Mouse (Mus musculus) hindbrain, embryonic 16.5 days (tissue): ENCODE data around the gene Pde6b. TPM values are rescaled to one million over a fixed set of nuclear protein-coding genes. Genes with fewer than 3 reads are reported as not detected.

Experiments
- ATAC-seq: fragments of 200-750 bp; cut with Nextera tagmentation; 2 replicates; pipeline ENCODE4 v1.8.0; 2017; ENCODE audit warnings: moderate TSS enrichment, moderate library complexity
- H3K27ac ChIP-seq: fragments of 300-500 bp; sonication (generic); 2 replicates; pipeline ENCODE4 v1.5.1; 2014; ENCODE audit warnings: low read depth, mild to moderate bottlenecking, control low read depth, low read length, moderate library complexity
- H3K27me3 ChIP-seq: fragments of 300-500 bp; sonication (generic); replicated peaks from 2 replicates; pipeline ENCODE4 v1.6.1; 2014; ENCODE audit warnings: low read length; ENCODE audit not compliant: control insufficient read depth, insufficient read depth
- H3K36me3 ChIP-seq: fragments of 300-500 bp; sonication (generic); 2 replicates; pipeline ENCODE4 v1.6.1; 2014; ENCODE audit warnings: mild to moderate bottlenecking, low read length, moderate library complexity, mixed read lengths; ENCODE audit not compliant: control insufficient read depth, insufficient read depth
- H3K4me1 ChIP-seq: fragments of 300-500 bp; sonication (generic); 2 replicates; pipeline ENCODE4 v1.6.1; 2014; ENCODE audit warnings: low read depth, low read length; ENCODE audit not compliant: control insufficient read depth, insufficient read depth
- H3K4me2 ChIP-seq: fragments of 300-500 bp; sonication (generic); 2 replicates; pipeline ENCODE4 v1.6.1; 2014; ENCODE audit warnings: mild to moderate bottlenecking, low read length, control low read depth, moderate library complexity
- H3K4me3 ChIP-seq: fragments of 300-500 bp; sonication (generic); 2 replicates; pipeline ENCODE4 v1.5.1; 2014; ENCODE audit warnings: mild to moderate bottlenecking, low read length, control low read depth, moderate library complexity
- H3K9ac ChIP-seq: fragments of 300-500 bp; sonication (generic); 2 replicates; pipeline ENCODE4 v1.6.1; 2014; ENCODE audit warnings: low read depth, mild to moderate bottlenecking, control low read depth, low read length, moderate library complexity
- H3K9me3 ChIP-seq: fragments of 300-500 bp; sonication (generic); 2 replicates; pipeline ENCODE4 v1.6.1; 2014; ENCODE audit warnings: mild to moderate bottlenecking, low read length, moderate library complexity; ENCODE audit not compliant: control insufficient read depth
- WGBS: fragments of 180-500 bp; shearing (Covaris S2); extraction: QIAGEN DNeasy Blood & Tissue Kit; methylation state at CpG from one replicate; pipeline ENCODE4 v1.1.7; 2014; 5-methylcytosine and 5-hydroxymethylcytosine counted together
- polyA plus RNA-seq: library from polyadenylated mRNA; unstranded; fragments of >200 nt; fragmentation: Nextera tagmentation; extraction: Ambion mirVana; gene quantifications from 2 replicates; pipeline ENCODE4 v1.2.1, GENCODE M21; 2015

Gene Pde6b
- polyA plus RNA-seq, 1 experiment from 2014 or later, result not detected

- H3K9me3 ChIP-seq, result no peaks in the 10 kb centered on the region
- H3K36me3 ChIP-seq, result no peaks in the 10 kb centered on the region
- H3K27ac ChIP-seq, result no peak overlapping the region
- WGBS, result 74% methylated on average over 1 of the region's 1 CpGs
- ATAC-seq, result no peak
- no peak overlapping the region for H3K4me3 ChIP-seq
- no peak overlapping the region for H3K4me2 ChIP-seq
- no peak overlapping the region for H3K9ac ChIP-seq
- peaks cover 15% of the 10 kb centered on the region for H3K27me3 ChIP-seq
- H3K4me1 ChIP-seq, result no peaks in the 10 kb centered on the region
These were observed 12.1 kb upstream of the Pde6b start for GRCm38 (mm10) chr5:108376059-108376458.

- H3K4me1 ChIP-seq, result no peaks in the 10 kb centered on the region
- H3K36me3 ChIP-seq, result no peaks in the 10 kb centered on the region
- no peak for ATAC-seq
- 83% methylated on average over 4 of the region's 4 CpGs for WGBS
- no peak overlapping the region for H3K4me2 ChIP-seq
- no peak overlapping the region for H3K27ac ChIP-seq
- 0 out of 2 replicates have a peak, but pooled peaks cover 2% of the 10 kb centered on the region for H3K9me3 ChIP-seq
- no peak overlapping the region for H3K9ac ChIP-seq
- H3K27me3 ChIP-seq, result no peaks in the 10 kb centered on the region; the same call in 1 of the 2 replicates
- H3K4me3 ChIP-seq, result no peak overlapping the region
These were observed 9.8 kb upstream of the Pde6b start for GRCm38 (mm10) chr5:108378346-108378745.

GRCm38 (mm10) chr5:108385632-108386031 is 2.6 kb upstream of the Pde6b start:
- H3K36me3 ChIP-seq, result no peaks in the 10 kb centered on the region
- no peak overlapping the region for H3K4me2 ChIP-seq
- H3K9me3 ChIP-seq, result 0 out of 2 replicates have a peak, but pooled peaks cover 2% of the 10 kb centered on the region
- no peak for ATAC-seq
- no peak overlapping the region for H3K27ac ChIP-seq
- H3K9ac ChIP-seq, result no peak overlapping the region
- H3K27me3 ChIP-seq, result no peaks in the 10 kb centered on the region
- H3K4me3 ChIP-seq, result no peak overlapping the region
- H3K4me1 ChIP-seq, result no peaks in the 10 kb centered on the region
- 78% methylated on average over 2 of the region's 2 CpGs for WGBS

GRCm38 (mm10) chr5:108386449-108386848 is 1.7 kb upstream of the Pde6b start:
- H3K36me3 ChIP-seq, result no peaks in the 10 kb centered on the region
- no peak for ATAC-seq
- no peak overlapping the region for H3K27ac ChIP-seq
- H3K27me3 ChIP-seq, result no peaks in the 10 kb centered on the region
- no peaks in the 10 kb centered on the region for H3K4me1 ChIP-seq
- no peak overlapping the region for H3K9ac ChIP-seq
- no peak overlapping the region for H3K4me2 ChIP-seq
- 63% methylated on average over 4 of the region's 4 CpGs for WGBS
- H3K9me3 ChIP-seq, result 0 out of 2 replicates have a peak, but pooled peaks cover 2% of the 10 kb centered on the region
- H3K4me3 ChIP-seq, result no peak overlapping the region

GRCm38 (mm10) chr5:108389744-108390143 is 1.6 kb downstream of the Pde6b start:
- ATAC-seq, result no peak
- Histone ChIP-seq H3K9ac (no peak overlapping the region), H3K4me1 (no peaks in the 10 kb centered on the region), H3K4me3 (no peak overlapping the region), H3K36me3 (no peaks in the 10 kb centered on the region), H3K9me3 (no peaks in the 10 kb centered on the region), H3K27me3 (no peaks in the 10 kb centered on the region), H3K27ac (no peak overlapping the region), H3K4me2 (no peak overlapping the region)
- WGBS, result 68% methylated on average over 3 of the region's 3 CpGs

GRCm38 (mm10) chr5:108403453-108403852 is 15.3 kb downstream of the Pde6b start:
- Histone ChIP-seq H3K9me3 (no peaks in the 10 kb centered on the region), H3K4me3 (no peak overlapping the region), H3K27ac (no peak overlapping the region), H3K4me1 (no peaks in the 10 kb centered on the region), H3K4me2 (no peak overlapping the region), H3K27me3 (no peaks in the 10 kb centered on the region), H3K9ac (no peak overlapping the region), H3K36me3 (no peaks in the 10 kb centered on the region)
- ATAC-seq, result no peak
- WGBS, result 78% methylated on average over 4 of the region's 4 CpGs

GRCm38 (mm10) chr5:108405460-108405859 is 17.3 kb downstream of the Pde6b start:
- no peak for ATAC-seq
- Histone ChIP-seq H3K27me3 (no peaks in the 10 kb centered on the region), H3K27ac (no peak overlapping the region), H3K4me1 (no peaks in the 10 kb centered on the region), H3K4me2 (no peak overlapping the region), H3K9ac (no peak overlapping the region), H3K9me3 (no peaks in the 10 kb centered on the region), H3K4me3 (no peak overlapping the region), H3K36me3 (no peaks in the 10 kb centered on the region)
- WGBS, result 76% methylated on average over 1 of the region's 1 CpGs

- H3K36me3 ChIP-seq, result no peaks in the 10 kb centered on the region
- no peak overlapping the region for H3K9ac ChIP-seq
- no peak overlapping the region for H3K27ac ChIP-seq
- H3K9me3 ChIP-seq, result no peaks in the 10 kb centered on the region
- no peaks in the 10 kb centered on the region for H3K4me1 ChIP-seq
- 90% methylated on average over 2 of the region's 2 CpGs for WGBS
- no peak for ATAC-seq
- no peak overlapping the region for H3K4me3 ChIP-seq
- no peak overlapping the region for H3K4me2 ChIP-seq
- H3K27me3 ChIP-seq, result no peaks in the 10 kb centered on the region
These were observed 18.8 kb downstream of the Pde6b start for GRCm38 (mm10) chr5:108406977-108407376.

- no peak for ATAC-seq
- 75% methylated on average over 2 of the region's 2 CpGs for WGBS
These were observed 26.5 kb downstream of the Pde6b start for GRCm38 (mm10) chr5:108414711-108415110.

GRCm38 (mm10) chr5:108422741-108423140 is 34.5 kb downstream of the Pde6b start:
- Histone ChIP-seq H3K36me3 (no peaks in the 10 kb centered on the region), H3K4me1 (no peaks in the 10 kb centered on the region), H3K9ac (no peak overlapping the region), H3K9me3 (no peaks in the 10 kb centered on the region), H3K27ac (no peak overlapping the region), H3K4me2 (no peak overlapping the region), H3K27me3 (no peaks in the 10 kb centered on the region), H3K4me3 (no peak overlapping the region)
- 81% methylated on average over 3 of the region's 3 CpGs for WGBS
- ATAC-seq, result no peak

More at GRCm38 (mm10) chr5:108414711-108415110, 26.5 kb downstream of the Pde6b start:
- Histone ChIP-seq H3K36me3 (no peaks in the 10 kb centered on the region), H3K9me3 (no peaks in the 10 kb centered on the region), H3K27me3 (no peaks in the 10 kb centered on the region), H3K27ac (no peak overlapping the region), H3K4me3 (no peak overlapping the region), H3K9ac (no peak overlapping the region), H3K4me2 (no peak overlapping the region), H3K4me1 (no peaks in the 10 kb centered on the region)
